Mouse (Mus musculus) neural tube, embryonic 11.5 days (tissue): ENCODE data around the gene Syce2. TPM values are rescaled to one million over a fixed set of nuclear protein-coding genes. Genes with fewer than 3 reads are reported as not detected.

Experiments used
- ATAC-seq: fragments of 200-750 bp; cut with Nextera tagmentation; 2 replicates; pipeline ENCODE4 v1.8.0; 2017; ENCODE audit warnings: moderate number of reproducible peaks, mild to moderate bottlenecking, moderate TSS enrichment, moderate library complexity; ENCODE audit not compliant: insufficient read depth, low FRiP score, low TSS enrichment
- DNase-seq: peaks from one replicate; pipeline ENCODE4 v3.0.0-alpha.2; 2015; ENCODE audit warnings: low spot score
- H3K27ac ChIP-seq: fragments of 300-500 bp; sonication (generic); 2 replicates; pipeline ENCODE4 v1.5.1; 2014; ENCODE audit warnings: low read depth, mild to moderate bottlenecking, low read length
- H3K27me3 ChIP-seq: fragments of 300-500 bp; sonication (generic); 2 replicates; pipeline ENCODE4 v1.6.1; 2014; ENCODE audit warnings: mild to moderate bottlenecking, low read length, mixed read lengths; ENCODE audit not compliant: control insufficient read depth, insufficient read depth
- H3K36me3 ChIP-seq: fragments of 300-500 bp; sonication (generic); 2 replicates; pipeline ENCODE4 v1.6.1; 2014; ENCODE audit warnings: mild to moderate bottlenecking, low read length, moderate library complexity, mixed read lengths; ENCODE audit not compliant: control insufficient read depth, insufficient read depth
- H3K4me1 ChIP-seq: fragments of 300-500 bp; sonication (generic); 2 replicates; pipeline ENCODE4 v1.6.1; 2014; ENCODE audit warnings: low read length, mixed read lengths; ENCODE audit not compliant: control insufficient read depth, insufficient read depth
- H3K4me2 ChIP-seq: fragments of 300-500 bp; sonication (generic); 2 replicates; pipeline ENCODE4 v1.6.1; 2014; ENCODE audit warnings: low read depth, mild to moderate bottlenecking, moderate library complexity
- H3K4me3 ChIP-seq: fragments of 300-500 bp; sonication (generic); 2 replicates; pipeline ENCODE4 v1.5.1; 2014; ENCODE audit warnings: low read depth, low read length
- H3K9ac ChIP-seq: fragments of 300-500 bp; sonication (generic); 2 replicates; pipeline ENCODE4 v1.6.1; 2014; ENCODE audit warnings: mild to moderate bottlenecking, low read length
- H3K9me3 ChIP-seq: fragments of 300-500 bp; sonication (generic); 2 replicates; pipeline ENCODE4 v1.6.1; 2016; ENCODE audit warnings: low read length; ENCODE audit not compliant: control insufficient read depth
- WGBS: fragments of 180-500 bp; shearing (Covaris S2); extraction: QIAGEN DNeasy Blood & Tissue Kit; methylation state at CpG from one replicate; pipeline ENCODE4 v1.1.7; 2014; 5-methylcytosine and 5-hydroxymethylcytosine counted together
- polyA plus RNA-seq: library from polyadenylated mRNA; unstranded; fragments of >200 nt; fragmentation: Nextera tagmentation; extraction: Ambion mirVana; gene quantifications from 2 replicates; pipeline ENCODE4 v1.2.1, GENCODE M21; 2014

Syce2 gene
- polyA plus RNA-seq, 1 experiment from 2014 or later, result 50.5 TPM

- H3K4me2 ChIP-seq, result no peak overlapping the region
- no peak overlapping the region for H3K4me3 ChIP-seq
- WGBS, result 90% methylated on average over 15 of the region's 15 CpGs
- no peak overlapping the region for H3K27ac ChIP-seq
- DNase-seq, result no peak
- H3K27me3 ChIP-seq, result peaks cover 28% of the 10 kb centered on the region
- no peak for ATAC-seq
- no peaks in the 10 kb centered on the region for H3K36me3 ChIP-seq
- no peak overlapping the region for H3K9ac ChIP-seq
- H3K4me1 ChIP-seq, result no peaks in the 10 kb centered on the region
- no peaks in the 10 kb centered on the region for H3K9me3 ChIP-seq
These were observed 46.7 kb downstream of the Syce2 start for GRCm38 (mm10) chr8:84918646-84919045.

GRCm38 (mm10) chr8:84921596-84921995 is 49.7 kb downstream of the Syce2 start:
- H3K36me3 ChIP-seq, result no peaks in the 10 kb centered on the region
- H3K27me3 ChIP-seq, result peaks cover 15% of the 10 kb centered on the region
- WGBS, result 82% methylated on average over 2 of the region's 2 CpGs

GRCm38 (mm10) chr8:84925557-84925956 is 53.6 kb downstream of the Syce2 start:
- Histone ChIP-seq H3K36me3 (no peaks in the 10 kb centered on the region), H3K27ac (no peak overlapping the region), H3K27me3 (peaks cover 16% of the 10 kb centered on the region), H3K4me3 (no peak overlapping the region), H3K9ac (no peak overlapping the region), H3K9me3 (no peaks in the 10 kb centered on the region), H3K4me1 (no peaks in the 10 kb centered on the region), H3K4me2 (no peak overlapping the region)
- WGBS, result 73% methylated on average over 7 of the region's 7 CpGs
- ATAC-seq, result no peak
- DNase-seq, result no peak

More at GRCm38 (mm10) chr8:84921596-84921995, 49.7 kb downstream of the Syce2 start:
- H3K4me3 ChIP-seq, result no peak overlapping the region
- H3K9me3 ChIP-seq, result no peaks in the 10 kb centered on the region
- no peaks in the 10 kb centered on the region for H3K4me1 ChIP-seq
- no peak overlapping the region for H3K9ac ChIP-seq
- H3K4me2 ChIP-seq, result no peak overlapping the region
- no peak for ATAC-seq
- H3K27ac ChIP-seq, result no peak overlapping the region
- DNase-seq, result no peak

GRCm38 (mm10) chr8:84927513-84927912 is 55.6 kb downstream of the Syce2 start:
- WGBS, result 77% methylated on average over 1 of the region's 1 CpGs
- Histone ChIP-seq H3K36me3 (no peaks in the 10 kb centered on the region), H3K4me1 (no peaks in the 10 kb centered on the region), H3K9me3 (no peaks in the 10 kb centered on the region), H3K9ac (no peak overlapping the region), H3K27ac (no peak overlapping the region), H3K27me3 (peaks cover 19% of the 10 kb centered on the region), H3K4me3 (no peak overlapping the region), H3K4me2 (no peak overlapping the region)
- ATAC-seq (no peak), DNase-seq (no peak)

- H3K36me3 ChIP-seq, result no peaks in the 10 kb centered on the region
- peak overlapping the region; percentile 29 for H3K4me3 ChIP-seq
- H3K9ac ChIP-seq, result no peak overlapping the region; the same call in 1 of the 2 replicates
- no peak overlapping the region for H3K27ac ChIP-seq
- 2% methylated on average over 49 of the region's 52 CpGs for WGBS
- no peaks in the 10 kb centered on the region for H3K9me3 ChIP-seq
- peak; percentile 86 for DNase-seq
- peak overlapping the region; percentile 50 for H3K4me2 ChIP-seq
- peaks cover 19% of the 10 kb centered on the region for H3K27me3 ChIP-seq
- peak; percentile 72 for ATAC-seq
- no peaks in the 10 kb centered on the region for H3K4me1 ChIP-seq
These were observed 56.8 kb downstream of the Syce2 start for GRCm38 (mm10) chr8:84928456-84929306.

- H3K27ac ChIP-seq, result no peak overlapping the region
- DNase-seq, result no peak
- no peak overlapping the region for H3K4me2 ChIP-seq
- no peaks in the 10 kb centered on the region for H3K36me3 ChIP-seq
- peaks cover 32% of the 10 kb centered on the region for H3K27me3 ChIP-seq
- no peak overlapping the region for H3K9ac ChIP-seq
- no peak for ATAC-seq
- H3K9me3 ChIP-seq, result no peaks in the 10 kb centered on the region
- 87% methylated on average over 13 of the region's 13 CpGs for WGBS
- no peak overlapping the region for H3K4me3 ChIP-seq
- H3K4me1 ChIP-seq, result peaks cover 10% of the 10 kb centered on the region; the same call in 1 of the 2 replicates
These were observed 58.7 kb downstream of the Syce2 start for GRCm38 (mm10) chr8:84930582-84930981.

GRCm38 (mm10) chr8:84933767-84934559 is 62.1 kb downstream of the Syce2 start:
- ATAC-seq (no peak), DNase-seq (no peak)
- Histone ChIP-seq H3K4me1 (peaks cover 16% of the 10 kb centered on the region), H3K4me3 (no peak overlapping the region), H3K9ac (no peak overlapping the region), H3K27me3 (peaks cover 52% of the 10 kb centered on the region), H3K4me2 (peak overlapping the region; percentile 69), H3K9me3 (no peaks in the 10 kb centered on the region), H3K27ac (no peak overlapping the region), H3K36me3 (no peaks in the 10 kb centered on the region)
- 84% methylated on average over 16 of the region's 16 CpGs for WGBS

GRCm38 (mm10) chr8:84934860-84935259 is 62.9 kb downstream of the Syce2 start:
- Histone ChIP-seq H3K27ac (no peak overlapping the region), H3K4me2 (peak overlapping the region; percentile 69), H3K4me1 (peaks cover 16% of the 10 kb centered on the region), H3K9me3 (no peaks in the 10 kb centered on the region), H3K27me3 (peaks cover 44% of the 10 kb centered on the region), H3K36me3 (no peaks in the 10 kb centered on the region), H3K4me3 (peak overlapping the region; percentile 47; the same call in 1 of the 2 replicates), H3K9ac (no peak overlapping the region)
- DNase-seq (peak; percentile 86), ATAC-seq (peak; percentile 77)
- 0% methylated on average over 15 of the region's 15 CpGs for WGBS
